Mouse (Mus musculus): Measurements from ENCODE around the gene Fth1.

DNA sequence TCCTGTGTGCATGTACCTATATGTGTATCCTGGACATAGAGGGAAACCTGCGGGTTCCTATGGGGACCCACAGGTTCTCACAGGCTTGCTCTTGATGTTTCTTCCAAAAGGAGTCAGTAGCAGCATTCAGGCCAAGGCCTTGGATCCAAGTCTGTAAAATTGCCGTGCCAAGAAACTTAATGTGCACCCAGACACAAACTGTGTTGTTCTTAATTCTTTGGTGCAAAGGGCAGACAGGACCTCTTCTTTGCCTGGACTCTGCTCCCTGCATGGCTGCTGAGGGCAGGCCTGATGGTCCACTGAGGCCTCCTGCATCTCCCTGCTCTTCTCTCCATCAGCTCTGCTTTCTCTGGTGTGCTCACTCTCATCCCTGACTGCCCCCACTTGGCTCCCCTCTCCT lies 49.3 kb downstream of the Fth1 start:
- no peak for TF ChIP-seq POLR2A (IDR thresholded peaks at IDR 0.05; ENCODE audit: borderline replicate concordance, extremely low read depth, insufficient read depth, insufficient read length, poor library complexity, severe bottlenecking)
- TF ChIP-seq CTCF (IDR thresholded peaks at IDR 0.05; ENCODE audit: borderline replicate concordance, extremely low read depth, insufficient read depth, insufficient read length) = no peak
